Mouse (Mus musculus): ENCODE results near the gene Hs6st2.

Hs6st2 gene

DNA sequence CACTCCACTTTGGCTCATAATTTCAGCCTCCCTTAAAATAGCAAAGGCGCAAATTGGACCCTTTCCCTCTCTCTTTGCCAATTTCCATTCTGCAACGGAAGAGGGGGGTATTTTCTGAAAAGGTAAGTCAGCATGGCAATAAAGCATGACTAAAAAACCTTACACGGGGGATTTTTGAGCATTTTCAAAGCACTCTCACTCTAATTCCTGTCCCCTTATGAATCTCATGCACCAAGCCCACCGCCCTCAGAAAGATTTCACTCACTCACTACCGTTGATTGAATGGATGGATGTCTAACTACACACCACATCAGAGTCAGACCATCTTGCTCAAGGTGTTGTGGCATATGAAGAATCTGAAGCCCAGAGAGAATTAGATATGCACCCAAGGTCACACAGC is at the start of gene Hs6st2:
TSS of gene Hs6st2 (minus strand) at position 101 of the 400 bp plus-strand sequence.
- no peak for DNase-seq

DNA sequence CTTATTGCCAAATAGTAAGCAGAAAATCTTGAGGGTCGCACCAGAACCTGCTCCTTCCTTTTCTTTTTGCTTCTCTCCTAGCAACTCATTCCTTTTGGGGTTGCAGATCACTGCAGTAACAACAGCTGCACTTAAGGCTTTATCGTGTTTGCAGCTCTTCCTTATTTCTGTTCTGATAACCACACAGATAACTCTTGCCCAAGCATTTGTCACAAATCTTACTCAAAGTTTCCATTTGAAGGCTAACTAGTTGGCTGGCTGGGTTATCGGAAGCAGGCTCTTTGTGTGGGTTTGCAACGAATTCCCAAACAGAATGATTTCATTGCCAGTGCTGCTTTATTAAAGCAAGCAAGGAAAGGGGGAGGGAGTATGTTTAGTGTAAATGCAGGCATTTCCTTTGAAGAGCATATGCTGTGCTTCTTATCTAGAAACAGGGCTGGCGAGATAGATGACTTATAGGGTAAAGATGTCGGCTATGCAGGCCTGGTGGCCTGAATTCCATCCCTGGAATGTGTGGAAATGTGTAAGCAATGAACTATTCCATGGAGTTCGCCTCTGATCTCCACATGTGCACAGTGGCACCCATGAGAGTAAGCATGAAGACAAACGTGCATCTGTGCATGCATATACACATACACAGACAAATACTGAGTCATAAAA is 32.6 kb upstream of the Hs6st2 start:
- no peak for DNase-seq

DNA sequence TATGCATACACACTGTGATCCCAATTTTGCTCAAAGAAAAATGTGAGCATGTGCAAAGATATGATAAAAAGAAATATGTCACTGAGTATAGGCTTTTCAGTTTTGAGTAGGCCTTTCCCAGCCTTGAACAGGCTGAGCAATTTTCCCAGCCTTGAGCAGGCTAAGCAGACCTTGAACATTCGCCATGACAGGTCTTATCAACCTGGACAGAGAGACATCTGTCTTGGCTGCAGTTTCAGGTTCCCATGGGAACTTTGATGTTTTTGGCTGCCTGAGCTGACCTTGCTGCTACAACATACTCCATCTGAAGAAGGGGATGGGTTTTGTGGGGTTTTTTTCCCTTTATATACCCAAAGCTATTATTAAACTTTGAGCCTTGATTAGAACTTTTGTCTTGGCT is 31.3 kb upstream of the Hs6st2 start:
- DNase-seq, result no peak

DNA sequence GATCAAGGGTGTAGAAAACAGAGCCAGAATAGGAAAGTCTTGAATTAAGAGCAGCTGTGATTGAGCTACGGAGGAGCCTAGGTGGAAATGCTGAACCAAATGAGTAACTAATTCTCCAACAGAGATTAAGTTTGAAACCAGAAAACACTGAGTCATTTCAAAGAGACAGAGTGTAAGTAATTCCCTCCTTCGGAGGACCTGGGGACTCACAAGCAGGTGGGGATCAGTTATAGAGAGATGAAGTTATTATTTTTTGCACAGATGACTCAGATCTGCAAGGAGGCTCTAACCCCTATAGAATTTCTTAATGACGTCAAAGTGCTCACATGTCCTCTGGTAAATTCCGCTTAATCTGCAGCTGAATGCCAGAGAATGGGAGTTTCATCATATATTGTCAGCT is 21.2 kb upstream of the Hs6st2 start:
- no peak for DNase-seq

DNA sequence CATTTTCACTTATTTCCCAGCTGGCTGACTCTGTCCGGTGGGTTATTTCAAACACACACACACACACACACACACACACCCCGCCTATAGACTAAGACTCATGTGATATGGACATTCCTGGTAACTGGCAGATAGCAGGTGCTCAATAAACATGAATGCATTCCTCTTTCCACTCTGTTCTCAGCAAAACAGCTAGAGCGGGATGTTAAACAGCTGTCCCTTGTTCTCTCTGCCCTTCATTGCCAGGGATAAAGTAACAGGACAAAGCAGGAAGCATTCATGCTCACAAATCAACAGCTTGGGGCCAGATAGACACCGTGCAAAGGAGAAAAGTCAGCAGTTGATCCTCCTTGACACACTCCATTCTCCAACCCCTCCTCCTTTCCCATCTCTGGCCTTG is 17.4 kb upstream of the Hs6st2 start:
- no peak for DNase-seq

DNA sequence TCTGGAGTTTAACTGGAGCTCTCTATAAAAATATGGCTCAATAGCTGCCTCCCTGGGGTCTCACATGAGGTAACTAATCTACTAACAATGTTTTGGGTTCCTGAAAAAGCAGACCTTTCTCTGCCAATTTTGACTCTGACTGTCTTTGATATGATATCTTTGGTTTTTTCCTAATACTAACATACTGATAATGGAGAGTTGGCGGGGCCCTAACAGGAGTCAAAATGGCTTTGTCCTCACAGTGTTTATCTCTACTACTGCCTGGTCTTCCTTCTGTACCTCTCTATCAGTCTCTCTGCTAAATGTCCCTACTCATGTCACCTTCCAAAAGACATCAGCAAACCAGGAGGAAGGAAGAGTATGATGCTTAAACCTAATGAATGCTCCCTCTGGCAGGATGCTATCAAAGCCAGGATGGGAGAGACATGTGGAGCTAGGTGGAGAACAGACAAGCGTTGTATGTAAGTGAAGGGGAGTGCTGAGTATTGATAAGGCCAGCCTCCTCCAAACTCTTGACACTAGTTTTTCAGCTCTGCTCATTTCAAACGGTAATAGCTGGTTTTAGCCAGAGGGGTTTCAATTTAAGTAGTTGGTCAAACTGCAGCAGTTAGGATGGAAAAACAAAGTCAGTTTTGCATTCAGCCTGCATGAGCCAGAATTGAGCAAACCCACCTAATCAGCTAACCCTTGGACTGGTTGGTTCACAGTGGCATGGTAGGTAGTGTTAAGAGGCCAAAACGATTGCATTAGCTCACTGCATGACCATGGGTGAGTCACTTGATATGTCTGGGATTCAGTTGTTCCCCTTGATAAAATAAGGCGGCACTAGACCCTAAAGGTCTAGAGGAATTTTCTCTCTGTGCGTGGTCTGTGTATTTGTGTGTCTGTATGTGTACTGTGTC is 4.6 kb upstream of the Hs6st2 start:
- DNase-seq, result no peak

DNA sequence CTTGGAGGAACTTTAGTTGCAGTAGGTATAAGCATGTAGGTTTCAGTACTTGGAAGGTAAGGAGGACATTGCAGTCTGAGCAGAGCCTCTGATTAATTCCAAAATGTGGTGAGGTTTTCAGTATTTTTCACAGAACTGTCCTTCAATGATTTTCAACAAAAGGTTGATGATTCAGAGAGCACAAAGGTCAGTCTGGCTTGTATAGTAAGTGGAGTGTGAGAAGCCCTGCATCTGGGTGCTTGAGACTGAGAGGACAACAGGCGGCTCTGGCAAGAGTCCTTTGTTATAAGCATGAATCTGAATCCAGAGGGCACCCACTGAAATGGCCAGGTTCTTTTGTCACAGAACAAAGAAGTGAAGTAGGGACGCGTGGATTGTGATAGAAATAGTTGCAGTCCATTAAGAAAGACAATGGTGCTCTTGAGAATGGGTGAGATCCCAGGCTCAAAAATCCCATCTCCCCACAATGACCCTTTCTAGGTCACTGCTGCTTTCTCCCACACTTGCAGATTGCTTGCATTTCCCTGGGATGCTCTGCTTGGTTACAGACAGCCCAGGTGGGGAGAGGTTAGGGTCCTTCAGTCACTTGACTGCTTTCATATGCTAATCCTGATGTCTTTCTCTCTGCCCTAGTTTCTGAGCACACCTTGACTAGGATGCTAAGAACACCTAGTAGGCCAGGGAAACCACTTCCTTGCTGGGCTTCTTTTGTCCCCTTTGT is 2.8 kb upstream of the Hs6st2 start:
- no peak for DNase-seq

DNA sequence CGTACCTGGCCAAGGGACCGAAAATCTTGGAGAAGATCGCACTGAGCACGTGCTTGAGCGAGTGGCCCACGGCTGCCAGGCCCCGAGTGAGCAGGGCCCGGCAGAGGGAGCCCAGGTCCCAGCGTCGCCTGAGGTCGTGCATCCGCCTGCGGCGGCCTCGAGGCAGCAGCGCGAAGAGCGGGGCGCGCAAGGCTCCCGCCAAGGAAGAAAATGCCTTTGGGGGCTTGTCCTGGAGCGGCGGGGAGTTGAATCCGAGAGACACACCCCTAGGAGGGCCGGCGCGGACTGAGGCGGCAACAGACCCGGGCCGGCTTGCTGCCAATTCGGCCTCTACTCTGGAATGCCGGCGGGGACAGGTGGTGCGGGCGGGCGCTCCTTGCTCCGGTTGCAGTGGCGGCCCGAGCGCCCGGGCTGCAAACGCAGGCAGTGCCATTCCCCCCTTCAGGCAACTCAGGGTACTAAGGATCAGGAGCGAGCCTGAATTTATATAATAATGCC is 437 bp downstream of the Hs6st2 start:
- DNase-seq, result no peak

DNA sequence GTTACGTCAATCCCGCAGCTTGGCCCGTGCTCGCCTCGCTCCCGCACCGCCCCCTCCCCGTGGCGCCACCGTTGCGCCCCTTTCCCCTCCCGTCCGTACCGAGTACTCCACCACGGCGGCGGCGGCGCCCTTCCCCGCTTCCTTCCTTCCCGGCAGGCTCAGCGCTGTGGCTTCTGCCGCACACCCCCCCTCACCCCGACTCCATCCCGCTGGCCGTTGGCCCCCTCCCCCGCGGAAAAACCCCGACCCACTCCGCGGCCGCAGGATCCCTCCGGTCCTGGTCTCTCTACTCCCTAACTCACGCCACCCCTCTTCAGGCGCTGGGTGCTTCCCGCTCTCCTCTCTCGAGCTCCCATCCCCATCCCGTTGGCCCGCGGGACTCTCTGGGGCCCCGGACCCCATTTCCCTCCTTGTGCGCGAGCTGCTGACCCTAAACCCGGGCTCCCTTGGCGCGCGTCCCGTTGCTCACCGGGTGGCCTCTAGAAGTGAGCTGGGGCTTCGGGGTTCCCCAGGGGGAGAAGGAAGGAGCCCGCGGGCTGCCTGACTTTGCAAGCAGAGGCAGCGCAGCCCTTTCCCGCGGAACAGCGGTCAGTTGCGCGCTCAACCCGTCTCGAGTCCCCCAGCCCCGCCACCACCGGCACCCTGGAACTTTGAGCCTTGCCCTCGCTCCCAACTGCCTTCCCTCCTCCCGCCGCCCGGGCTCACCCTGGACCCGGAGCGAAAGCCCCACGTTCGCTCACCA is 1.1 kb downstream of the Hs6st2 start:
- no peak for DNase-seq

DNA sequence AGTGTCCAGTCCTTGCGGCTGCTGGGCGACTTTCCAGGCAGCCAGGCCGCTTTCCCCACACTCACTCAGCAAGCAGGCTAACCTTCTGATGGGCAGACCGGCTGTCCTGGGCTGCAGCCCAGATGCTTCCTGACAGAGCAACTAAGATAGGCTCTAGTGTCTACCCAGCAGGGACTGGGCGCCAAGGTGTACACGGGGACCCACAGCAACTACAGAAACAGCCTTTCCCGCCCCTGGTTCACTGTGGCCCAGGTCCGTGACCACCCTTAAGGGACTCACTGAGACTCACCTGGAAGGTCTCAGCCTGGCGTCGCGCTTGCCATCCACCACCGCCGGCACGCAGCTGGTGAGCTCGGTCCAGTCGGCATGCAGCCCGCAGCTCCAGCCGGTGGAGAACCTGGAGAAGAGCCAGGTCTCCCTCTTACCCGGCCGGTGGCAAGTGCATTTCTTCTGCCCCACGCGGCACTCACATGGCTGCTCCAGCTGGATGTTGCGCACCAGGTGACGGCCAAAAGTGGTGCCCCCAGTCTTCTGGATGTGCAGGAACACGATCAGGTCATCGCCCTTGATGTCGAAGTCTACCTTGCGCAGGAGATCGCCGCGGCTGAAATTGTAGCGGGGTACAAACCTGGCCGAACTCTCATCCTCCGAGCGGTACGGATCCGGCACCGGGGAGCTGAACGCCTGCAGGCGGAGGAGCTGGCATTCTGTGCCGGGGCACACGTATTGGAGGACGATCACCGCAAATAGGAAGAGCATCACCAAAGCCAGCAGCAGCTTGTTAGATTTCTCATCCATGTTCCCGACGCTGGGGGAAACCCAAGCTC is 1.8 kb downstream of the Hs6st2 start:
- no peak for DNase-seq

DNA sequence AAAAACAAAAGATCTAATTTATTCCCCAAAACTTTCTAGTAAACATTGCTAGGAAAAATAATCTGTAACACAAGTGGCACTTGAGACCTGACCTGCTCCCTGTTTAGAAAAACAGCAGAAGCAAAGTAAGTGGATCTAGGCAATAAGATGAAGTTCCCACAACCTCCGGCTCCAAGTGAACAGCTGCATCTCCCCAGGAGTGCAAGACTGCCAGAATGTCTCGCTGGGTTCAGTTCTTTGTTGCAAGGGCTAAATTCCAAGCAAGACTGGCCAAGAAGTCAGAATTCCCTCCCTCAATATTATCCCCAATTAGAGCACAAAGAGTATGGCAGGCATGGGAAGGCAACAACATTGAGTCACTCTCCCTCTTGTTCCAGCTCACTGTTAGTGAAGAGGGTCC is 23.4 kb downstream of the Hs6st2 start:
- DNase-seq, result no peak

DNA sequence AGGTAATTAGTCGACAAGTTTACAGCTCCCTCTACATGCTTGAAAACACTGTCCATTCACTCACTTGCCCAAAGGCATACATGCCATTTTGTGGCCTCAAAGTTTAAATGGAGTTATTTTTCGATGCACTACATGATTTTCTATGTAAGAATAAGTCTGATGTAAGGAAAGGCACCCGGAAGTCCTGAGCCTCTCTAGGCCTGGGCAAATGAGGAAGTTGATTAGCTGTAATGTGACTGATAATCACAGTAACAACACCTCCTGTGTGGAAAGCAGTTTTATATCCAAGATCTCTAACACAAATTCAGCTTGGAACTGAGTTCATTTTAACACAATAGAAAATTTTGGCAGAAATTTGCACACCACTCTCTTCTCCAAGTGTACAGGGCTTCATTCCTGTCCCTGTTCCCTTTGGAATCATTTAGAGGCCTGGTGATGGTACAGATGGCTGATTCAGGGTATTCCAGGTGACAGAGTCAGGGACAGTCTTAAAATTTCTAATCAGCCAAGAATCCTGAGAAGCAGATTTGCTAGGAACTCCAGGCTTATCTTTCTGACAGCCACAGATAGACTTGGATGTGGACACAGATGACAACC is 38.9 kb downstream of the Hs6st2 start:
- DNase-seq, result no peak

DNA sequence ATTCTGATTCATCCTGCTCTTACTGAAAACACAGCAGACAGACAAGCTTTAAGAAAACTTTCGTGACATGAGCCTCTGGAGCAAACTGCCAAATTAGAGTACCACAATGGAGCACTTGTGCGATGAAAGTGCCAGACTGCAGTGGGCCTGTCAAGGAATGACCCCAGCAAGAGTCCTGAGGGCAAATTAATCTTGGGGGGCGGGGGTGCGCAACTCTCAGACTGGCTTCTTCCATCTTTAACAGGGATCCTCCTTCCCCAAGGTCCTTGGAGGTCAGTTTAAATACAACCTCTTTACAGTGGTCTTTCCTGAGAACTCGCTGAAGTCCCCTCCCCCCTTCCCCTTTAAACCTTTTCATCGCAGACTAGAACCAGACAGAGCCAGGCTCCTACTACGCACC is 45.9 kb downstream of the Hs6st2 start:
- no peak for DNase-seq

DNA sequence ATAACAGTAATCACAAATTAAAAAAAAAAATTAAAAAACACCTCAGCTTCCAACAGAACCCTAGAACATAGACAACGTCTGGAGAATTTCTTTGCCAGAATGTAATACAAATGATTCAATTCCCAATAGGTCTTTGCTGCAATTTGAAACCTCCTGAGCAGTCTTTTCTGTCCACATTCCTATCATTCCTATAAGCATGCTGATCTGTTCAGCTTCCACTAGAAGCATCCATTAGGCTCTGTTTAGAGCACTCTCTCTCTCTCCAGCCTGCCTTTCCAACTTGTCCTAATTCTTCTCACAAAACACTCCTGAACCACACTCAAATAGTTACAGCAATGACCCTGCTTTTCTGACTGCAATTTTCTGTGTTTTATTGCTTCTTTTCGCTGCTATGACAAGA is 50.3 kb downstream of the Hs6st2 start:
- DNase-seq, result no peak

DNA sequence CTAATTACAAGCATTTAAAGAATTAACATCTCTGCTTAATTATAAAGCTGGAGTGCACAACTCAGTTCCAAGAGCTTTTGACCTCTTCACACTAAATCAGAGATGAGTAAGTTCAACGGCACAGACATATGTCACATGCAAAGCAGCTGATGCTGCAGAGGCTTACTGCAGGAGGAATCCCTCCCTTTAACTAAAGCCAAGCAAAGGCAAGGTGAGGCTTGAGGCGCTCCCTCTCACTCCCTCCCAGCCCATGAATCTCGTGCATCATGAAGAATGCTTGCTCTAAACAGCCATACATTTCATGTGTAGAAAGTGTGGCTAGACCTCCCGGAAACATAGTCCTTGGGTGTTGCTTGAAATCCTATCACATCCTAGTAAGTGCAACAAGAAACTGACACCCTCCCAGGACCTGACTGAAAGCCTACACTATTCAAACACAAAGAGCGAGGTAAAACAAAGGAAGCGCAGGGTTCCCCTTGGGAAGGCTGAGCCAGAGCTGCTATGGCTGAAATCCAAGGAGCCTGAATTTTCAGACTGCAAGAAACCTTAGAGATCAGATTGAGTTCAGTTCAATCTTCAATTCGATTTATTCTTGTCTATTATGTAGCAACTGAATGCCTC is 67.2 kb downstream of the Hs6st2 start:
- peak in 1 of 2 experiments; percentile 1 for DNase-seq

DNA sequence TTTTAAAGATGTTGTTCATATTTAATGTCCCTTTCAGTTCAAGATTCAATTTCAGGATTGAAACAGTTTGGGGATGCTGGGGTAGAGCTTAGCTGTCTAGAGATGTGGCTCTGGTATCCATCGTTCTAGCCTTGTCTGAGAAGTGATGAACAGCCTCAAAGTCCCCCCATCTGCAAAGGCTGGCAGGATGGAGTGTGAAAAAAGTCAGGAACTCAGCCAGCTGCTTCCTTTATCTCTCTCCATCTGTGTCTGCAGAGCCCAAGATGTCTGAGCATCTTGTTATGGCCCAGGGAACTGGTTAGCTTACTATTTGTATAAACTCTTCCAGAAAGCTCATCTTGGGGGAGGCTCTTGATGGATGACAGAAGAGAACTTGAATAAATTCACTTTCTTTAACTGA is 70.9 kb downstream of the Hs6st2 start:
- no peak for DNase-seq

DNA sequence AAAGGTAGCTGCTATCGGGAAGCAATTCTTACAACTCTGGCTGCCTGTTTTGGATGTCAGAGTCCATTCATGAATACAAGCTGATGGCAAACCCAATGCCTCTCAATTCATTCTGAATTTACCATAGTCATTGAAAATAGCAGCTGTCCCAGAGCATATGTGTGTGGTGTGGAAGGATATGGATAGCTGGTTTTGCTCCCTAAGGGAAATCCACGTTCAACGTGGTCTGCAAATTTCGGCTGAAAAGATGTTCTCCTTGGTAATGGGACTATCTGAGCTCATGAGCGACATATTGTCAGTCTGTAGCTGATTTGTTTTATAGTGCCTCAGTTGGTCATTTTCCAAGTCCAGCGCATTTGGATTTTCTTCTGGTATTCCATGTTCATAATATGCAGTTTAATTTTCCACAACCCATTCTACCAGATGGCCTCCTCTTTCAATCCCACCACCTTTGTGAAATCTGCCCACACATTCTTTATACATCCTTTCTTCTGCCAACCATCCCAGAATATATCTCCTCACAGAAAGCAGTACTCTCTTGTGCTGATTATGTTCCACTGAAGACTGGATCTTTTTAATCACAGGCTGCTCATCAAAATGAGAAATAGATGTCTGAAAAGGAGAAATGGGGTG is 75.3 kb downstream of the Hs6st2 start:
- DNase-seq, result no peak

DNA sequence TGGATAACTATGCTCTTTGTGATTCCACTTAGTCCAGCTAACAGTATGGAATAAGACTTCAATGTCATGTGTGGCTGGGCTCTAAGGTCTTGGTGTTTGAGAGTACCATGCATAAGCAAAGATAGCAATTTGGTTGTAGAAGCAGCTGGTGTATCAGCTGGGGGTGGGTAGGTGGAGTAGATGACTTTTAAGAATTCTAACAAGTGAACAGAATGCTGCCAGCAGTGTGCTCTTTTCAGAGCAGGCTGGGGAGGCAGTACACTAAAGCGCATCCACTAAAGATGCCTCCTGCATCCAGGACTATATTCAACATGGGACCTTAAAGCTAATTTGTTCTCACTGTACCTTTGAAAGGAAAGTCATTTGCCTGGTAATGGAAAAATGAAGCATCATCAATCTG is 88.9 kb downstream of the Hs6st2 start:
- DNase-seq, result no peak

DNA sequence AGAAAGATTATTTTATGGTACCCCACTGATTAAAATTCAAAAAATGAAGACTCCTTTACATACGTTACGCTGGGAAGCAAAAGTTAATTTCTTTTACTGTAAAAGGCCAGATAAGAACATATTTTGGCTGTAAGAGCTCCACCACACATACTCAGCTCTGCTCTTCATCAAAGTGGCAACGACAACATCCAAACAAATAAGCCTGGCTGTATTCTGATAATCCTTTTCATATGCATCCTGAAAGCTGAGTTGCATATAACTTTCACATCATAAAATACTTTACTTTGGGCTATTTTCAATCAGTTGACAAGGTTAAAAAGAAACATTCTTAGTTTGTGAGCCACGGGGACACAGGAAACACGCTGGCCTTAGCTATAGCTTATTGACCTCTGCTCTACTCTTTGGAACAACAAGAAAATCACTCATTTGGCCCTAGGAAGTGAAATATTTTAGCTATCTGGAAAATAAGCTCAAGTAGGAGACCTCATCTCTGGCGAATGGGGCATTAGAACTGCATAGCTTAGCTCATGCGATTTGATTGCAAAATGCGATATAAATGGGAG is 91.1 kb downstream of the Hs6st2 start:
- DNase-seq, result no peak

DNA sequence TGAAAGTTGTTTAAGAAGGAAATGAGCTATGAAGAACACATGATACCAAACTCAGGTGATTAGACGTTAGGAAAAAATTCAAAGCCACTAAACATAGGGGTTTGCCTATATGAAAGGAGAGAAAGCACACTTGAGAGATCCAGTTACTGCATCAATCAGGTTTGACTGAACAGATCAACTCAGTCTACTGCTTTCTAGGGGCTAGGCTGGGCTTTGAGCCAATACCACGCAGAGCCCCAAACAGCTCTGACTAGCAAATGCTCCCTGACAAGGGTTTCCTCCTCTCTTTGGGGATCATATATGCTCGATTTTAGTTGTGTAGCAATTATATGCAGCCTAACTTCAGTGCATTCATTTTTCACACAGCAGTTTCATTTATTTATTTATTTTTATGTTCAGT is 96.2 kb downstream of the Hs6st2 start:
- no peak for DNase-seq
